Mouse (Mus musculus): Measurements from ENCODE around the gene Mgrn1. TPM values are rescaled to one million over a fixed set of nuclear protein-coding genes. Genes with fewer than 3 reads are reported as not detected.

Gene Mgrn1
- total RNA-seq, 1 experiment from 2014 or later, result 78.8 TPM

- no peak for ATAC-seq (ENCODE audit: extremely low read depth, insufficient number of reproducible peaks, low FRiP score, poor library complexity, severe bottlenecking)
These were observed 78.8 kb downstream of the Mgrn1 start for GRCm38 (mm10) chr16:4964731-4965391.

- no peak for ATAC-seq (ENCODE audit: extremely low read depth, insufficient number of reproducible peaks, low FRiP score, poor library complexity, severe bottlenecking)
These were observed 79.5 kb downstream of the Mgrn1 start for GRCm38 (mm10) chr16:4965392-4966129.

GRCm38 (mm10) chr16:4968426-4968825 lies 82.4 kb downstream of the Mgrn1 start:
- no peak for ATAC-seq (ENCODE audit: extremely low read depth, insufficient number of reproducible peaks, low FRiP score, poor library complexity, severe bottlenecking)

- ATAC-seq (ENCODE audit: extremely low read depth, insufficient number of reproducible peaks, low FRiP score, poor library complexity, severe bottlenecking), result peak; percentile 86
These were observed 83.2 kb downstream of the Mgrn1 start for GRCm38 (mm10) chr16:4969055-4969843.

DNA sequence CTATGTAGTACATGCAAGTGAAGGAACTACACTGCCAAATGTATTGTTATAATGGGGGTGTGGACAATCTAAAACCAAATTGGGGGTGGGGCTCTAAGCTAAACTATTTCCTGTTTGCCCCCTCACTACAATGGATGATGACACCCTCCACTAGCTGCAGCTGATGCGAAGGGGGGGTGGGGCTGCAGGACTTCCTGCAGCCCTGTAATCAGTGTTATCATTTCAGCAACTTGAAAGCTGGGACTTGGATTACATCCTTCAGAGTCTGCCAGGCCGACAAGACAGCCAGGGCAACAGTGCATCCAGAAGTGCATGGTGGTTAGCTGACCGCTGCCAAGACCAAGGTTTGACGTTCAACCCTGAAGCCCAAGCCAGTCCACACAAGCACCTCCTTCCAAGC lies 85.6 kb downstream of the Mgrn1 start:
- no peak for ATAC-seq (ENCODE audit: extremely low read depth, insufficient number of reproducible peaks, low FRiP score, poor library complexity, severe bottlenecking)

- ATAC-seq (ENCODE audit: extremely low read depth, insufficient number of reproducible peaks, low FRiP score, poor library complexity, severe bottlenecking), result no peak
These were observed 88.5 kb downstream of the Mgrn1 start for GRCm38 (mm10) chr16:4974521-4974920.

- no peak for ATAC-seq (ENCODE audit: extremely low read depth, insufficient number of reproducible peaks, low FRiP score, poor library complexity, severe bottlenecking)
These were observed 90.1 kb downstream of the Mgrn1 start for GRCm38 (mm10) chr16:4976180-4976579.

DNA sequence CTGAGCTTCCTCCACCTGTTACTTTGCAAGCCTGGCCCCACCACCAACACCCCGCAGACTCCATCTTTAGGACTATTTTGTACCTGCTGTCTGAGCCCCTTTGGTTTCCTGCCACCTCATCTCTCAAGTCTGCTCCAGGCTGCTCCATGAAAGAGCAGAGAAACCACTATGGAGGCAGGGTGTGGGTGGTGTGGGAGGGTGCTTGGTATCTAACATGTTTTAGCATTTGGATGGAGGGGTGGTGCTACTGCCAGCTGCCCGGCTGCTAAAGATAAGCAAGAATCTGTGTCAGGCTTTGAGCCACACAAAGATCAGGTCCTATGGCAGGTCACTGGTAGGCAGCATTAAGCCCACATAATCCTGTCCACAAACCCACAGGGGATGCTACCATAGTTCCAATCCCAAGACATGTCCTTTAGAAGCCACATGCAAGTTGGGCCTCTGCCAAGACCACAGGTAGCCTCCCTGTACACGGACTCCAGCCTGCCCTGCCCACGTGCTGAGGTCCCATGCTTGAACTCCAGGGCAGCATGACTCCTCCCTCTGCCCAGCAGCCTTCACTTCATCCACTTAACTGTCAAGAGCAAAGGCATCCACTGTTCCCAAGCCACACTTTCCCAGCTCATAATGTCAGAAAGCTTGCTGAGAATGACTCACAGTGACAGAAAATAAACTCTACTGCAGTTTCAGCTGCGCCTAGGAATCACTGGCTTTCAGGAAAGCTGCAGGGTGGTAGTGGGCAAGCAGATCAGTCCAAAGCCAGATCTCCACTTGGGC lies 92.4 kb downstream of the Mgrn1 start:
- no peak for ATAC-seq (ENCODE audit: extremely low read depth, insufficient number of reproducible peaks, low FRiP score, poor library complexity, severe bottlenecking)

- ATAC-seq (ENCODE audit: extremely low read depth, insufficient number of reproducible peaks, low FRiP score, poor library complexity, severe bottlenecking), result peak; percentile 86
These were observed 93.8 kb downstream of the Mgrn1 start for GRCm38 (mm10) chr16:4979755-4980380.

DNA sequence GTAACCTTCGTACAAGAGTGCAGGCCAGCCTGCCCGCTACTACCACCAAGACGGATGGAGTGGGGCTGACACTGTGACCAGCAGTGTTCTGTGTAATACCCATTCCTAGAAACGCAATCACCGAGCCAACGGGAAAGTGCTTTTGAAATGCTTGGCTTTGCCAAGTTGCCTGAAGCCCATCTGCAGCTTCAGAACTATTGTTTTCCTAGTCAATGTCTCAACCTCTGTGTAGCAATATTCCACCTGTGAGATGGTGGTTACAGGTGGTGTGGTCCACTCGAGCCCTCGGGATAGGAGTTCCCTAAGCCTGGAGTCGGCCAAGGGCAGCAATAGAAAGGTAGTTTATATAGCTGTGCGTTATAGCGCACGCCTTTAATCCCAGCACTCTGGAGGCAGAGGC lies 98.7 kb downstream of the Mgrn1 start:
- ATAC-seq (ENCODE audit: extremely low read depth, insufficient number of reproducible peaks, low FRiP score, poor library complexity, severe bottlenecking), result no peak

Other genes starting within 250 kb of the Mgrn1 start
- gene Vasn, start 246.3 kb upstream of the Mgrn1 start, total RNA-seq (2017), result 0.12 and 1.4 TPM in 2 replicates
- gene Dnaja3, start 246.3 kb upstream of the Mgrn1 start, total RNA-seq (2017), result 24.2 and 33.9 TPM in 2 replicates
- 59.7 and 65.6 TPM in 2 replicates for gene Coro7, start 206.5 kb upstream of the Mgrn1 start, total RNA-seq (2017)
- 12.0 and 12.3 TPM in 2 replicates for gene Nmral1, start 166.9 kb upstream of the Mgrn1 start, total RNA-seq (2017)
- 70.6 and 97.2 TPM in 2 replicates for gene Hmox2, start 159.9 kb upstream of the Mgrn1 start, total RNA-seq (2017)
- gene Cdip1, start 96.0 kb upstream of the Mgrn1 start, total RNA-seq (2017), result 22.6 and 23.4 TPM in 2 replicates
- 0.58 and 2.6 TPM in 2 replicates for gene 4930562C15Rik, start 50.8 kb upstream of the Mgrn1 start, total RNA-seq (2017)
- 33.1 and 36.3 TPM in 2 replicates for gene Ubald1, start 5.9 kb upstream of the Mgrn1 start, total RNA-seq (2017)
- 9.9 and 17.4 TPM in 2 replicates for gene Nudt16l1, start 52.5 kb downstream of the Mgrn1 start, total RNA-seq (2017)
- gene Anks3, start 78.0 kb downstream of the Mgrn1 start, total RNA-seq (2017), result 81.5 and 84.8 TPM in 2 replicates
- gene Sept12, start 111.6 kb downstream of the Mgrn1 start, total RNA-seq (2017), result not detected in 2 replicates
- gene Smim22, start 121.0 kb downstream of the Mgrn1 start, total RNA-seq (2017), result not detected in 2 replicates
- gene Rogdi, start 127.3 kb downstream of the Mgrn1 start, total RNA-seq (2017), result 50.2 and 55.1 TPM in 2 replicates
- 154 and 165 TPM in 2 replicates for gene Glyr1, start 163.6 kb downstream of the Mgrn1 start, total RNA-seq (2017)
- 60.3 and 61.9 TPM in 2 replicates for gene Ubn1, start 163.8 kb downstream of the Mgrn1 start, total RNA-seq (2017)
- gene Ppl, start 246.2 kb downstream of the Mgrn1 start, total RNA-seq (2017), result 1.2 and 2.2 TPM in 2 replicates